Mouse (Mus musculus): ENCODE results near the gene Tspan18.

Tspan18 gene

DNA sequence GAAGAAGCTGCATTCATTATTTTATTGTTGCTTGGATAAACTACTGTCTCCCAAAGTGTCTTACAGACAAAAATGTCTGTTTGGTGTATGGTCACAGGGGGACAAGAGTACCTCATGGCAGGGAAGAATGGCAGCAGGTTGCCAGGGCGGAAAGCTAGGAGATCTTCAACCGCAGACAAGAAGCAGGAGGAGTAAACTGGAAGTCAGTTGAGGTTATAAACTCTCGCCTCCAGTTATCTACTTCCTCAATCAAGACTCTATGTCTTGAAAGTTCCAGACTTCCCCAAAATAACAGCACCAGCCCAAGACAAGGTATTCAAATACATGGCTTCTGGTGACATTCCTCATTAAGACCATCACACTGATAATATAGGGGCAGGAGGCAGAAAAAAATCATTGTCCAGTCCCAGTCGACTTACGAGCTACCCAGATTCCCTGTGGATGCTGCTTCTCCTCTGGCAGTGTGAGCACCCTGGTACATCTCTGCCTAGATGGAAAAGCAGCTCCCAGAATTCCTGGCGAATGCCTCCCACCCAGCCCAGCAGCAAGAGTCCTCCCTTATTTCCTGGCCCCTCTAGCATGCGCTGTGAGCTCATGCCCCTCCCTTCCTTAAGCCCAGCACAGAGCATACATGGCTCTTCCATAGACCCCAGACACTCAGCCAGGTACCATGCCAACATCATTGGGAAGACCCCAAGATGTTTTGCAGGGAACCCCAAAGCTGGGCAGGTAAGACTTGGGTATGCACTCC is 172.2 kb downstream of the Tspan18 start:
- DNase-seq (ENCODE audit: low read depth, low spot score), result no peak

DNA sequence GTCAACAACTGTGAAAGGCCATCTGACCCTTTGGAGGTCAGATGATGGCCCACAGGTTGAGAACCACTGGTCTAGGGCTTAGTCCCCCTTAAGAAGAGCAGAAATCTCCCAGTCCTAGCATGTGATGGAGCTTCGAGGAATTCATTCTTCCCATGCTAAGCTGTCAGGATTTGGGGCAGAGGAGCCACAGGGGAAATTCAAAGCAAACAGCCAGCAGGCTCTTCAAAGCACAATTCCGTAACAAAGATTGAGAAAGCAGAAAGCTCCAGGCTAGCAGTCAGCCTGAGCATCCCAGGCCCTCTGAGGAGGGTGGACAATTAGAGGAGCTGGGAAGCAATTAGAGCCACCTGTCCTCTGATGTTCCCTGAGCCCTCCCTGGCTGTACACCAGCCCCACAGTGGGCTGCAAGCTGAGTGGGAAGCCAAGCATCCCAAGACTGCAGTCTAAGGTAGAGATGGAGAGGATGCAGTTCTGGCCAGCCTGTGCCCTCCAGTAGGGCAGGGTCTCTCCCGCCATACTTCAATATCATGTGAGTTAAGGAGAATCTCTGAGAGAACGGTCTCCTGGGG is 173.8 kb downstream of the Tspan18 start:
- DNase-seq (ENCODE audit: low read depth, low spot score), result no peak

DNA sequence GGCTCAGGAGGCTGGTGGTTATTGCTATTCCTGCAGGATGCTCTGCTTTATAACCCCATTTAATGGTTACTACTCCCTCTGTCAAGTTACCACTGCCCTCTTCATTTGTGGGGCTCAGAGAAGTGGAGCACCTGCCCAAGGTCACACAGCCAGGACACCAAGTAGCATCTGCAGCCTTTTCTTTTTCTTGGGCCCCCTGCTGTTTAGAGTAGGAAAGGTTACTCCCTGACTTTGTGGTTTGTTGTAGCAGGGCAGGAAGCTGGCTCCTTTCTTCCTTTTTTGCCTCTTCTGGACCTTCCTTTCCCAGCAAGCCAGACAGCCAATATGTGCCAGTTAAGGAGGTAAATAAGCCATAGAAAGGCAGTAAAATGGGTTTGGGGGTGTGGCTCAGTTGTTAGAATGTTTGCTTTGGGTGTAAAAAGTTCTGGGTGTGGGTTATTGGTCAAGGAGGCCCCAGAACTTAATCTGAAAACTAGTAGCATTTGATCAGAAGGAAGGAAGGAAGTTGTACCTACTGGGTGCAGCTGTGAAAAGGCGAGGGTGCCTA is 179.7 kb downstream of the Tspan18 start:
- DNase-seq (ENCODE audit: low read depth, low spot score), result peak; percentile 16

DNA sequence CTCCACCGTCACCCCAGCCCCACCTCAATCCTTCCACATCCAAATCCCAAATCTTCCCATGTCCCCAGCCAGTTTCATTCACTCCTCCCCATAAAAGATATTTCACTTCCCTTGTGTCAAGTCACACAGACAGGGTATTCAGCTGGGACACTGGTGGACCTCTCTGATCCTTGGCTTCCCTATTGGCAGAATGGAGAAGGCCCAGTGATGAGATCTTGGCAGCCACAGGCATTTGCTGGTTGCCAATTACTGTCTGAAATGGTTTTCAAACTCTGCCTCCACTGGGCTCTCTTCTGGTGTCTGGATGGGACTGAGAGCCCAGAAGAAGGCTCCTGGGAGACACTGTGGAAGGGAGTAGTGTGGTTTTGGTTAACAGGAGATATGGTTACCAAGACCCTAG is 180.5 kb downstream of the Tspan18 start:
- DNase-seq (ENCODE audit: low read depth, low spot score), result no peak

DNA sequence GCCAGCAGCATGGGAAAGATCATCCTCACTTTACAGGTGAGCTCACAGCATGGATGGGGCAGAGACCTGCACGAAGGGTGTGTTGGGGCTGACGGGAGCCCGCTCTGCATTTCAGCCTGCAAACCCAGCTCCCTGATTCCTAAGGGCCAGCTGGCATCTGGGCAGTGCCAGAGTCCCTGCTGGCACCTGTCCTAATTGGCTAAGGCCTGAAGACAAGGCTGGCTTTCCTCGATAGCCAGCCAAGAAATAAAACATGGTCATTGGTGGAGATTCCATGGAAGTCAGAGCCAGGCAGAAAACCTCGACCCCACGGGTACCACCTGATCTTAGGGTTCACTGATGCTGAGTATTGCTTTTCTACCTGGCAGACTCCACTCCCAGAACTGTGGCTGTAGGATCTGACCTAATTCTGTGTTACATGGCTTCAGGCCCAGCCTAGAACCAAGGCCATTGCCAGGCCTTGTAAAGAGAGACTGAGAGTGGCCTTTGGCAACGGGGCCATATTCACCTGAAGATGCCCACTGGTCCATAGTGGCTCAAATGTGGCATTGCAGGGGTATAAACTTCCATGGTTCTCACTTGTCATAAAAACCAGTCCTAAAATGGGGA is 181.3 kb downstream of the Tspan18 start:
- no peak for DNase-seq (ENCODE audit: low read depth, low spot score)

DNA sequence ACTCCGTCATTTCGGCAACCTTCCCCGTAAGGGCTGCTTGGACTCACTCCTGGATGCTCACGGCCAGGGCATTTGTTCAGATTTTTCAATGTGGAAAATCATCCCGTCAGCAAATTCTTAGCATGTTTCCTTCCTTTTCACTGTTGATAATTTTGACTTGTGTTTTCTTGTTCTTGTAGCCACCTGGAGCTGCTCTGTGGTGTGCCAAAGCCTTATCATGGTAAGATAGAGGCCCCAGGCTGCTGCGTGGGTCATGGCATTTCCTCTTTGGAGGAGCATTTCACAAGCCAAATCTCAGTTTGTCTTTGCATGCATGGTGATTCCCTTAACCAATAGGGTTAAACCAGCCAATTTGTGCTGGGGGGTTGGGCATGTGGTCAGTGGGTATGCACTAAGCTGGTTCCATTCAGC is 182.1 kb downstream of the Tspan18 start:
- no peak for DNase-seq (ENCODE audit: low read depth, low spot score)

All from CD4-positive, CD25-positive, alpha-beta regulatory T cell, adult 2 months (primary cell).